In genomic region chr19:5810840-5811563, GRCm38 (mm10) we compare ENCODE assay signal across 9 mouse cellular contexts. TPM values are rescaled to one million over a fixed set of nuclear protein-coding genes. Genes with fewer than 3 reads are reported as not detected.
DNase-seq lines count a peak whose midpoint lies in the region; ATAC-seq lines count a peak whose summit lies in the region.
"Had no signal": no experiment of that assay in that cellular context is flagged by ENCODE, and none has a peak within 500 bp of the region (broad histone marks: within the 10 kb centered on the region; RNA-seq: fewer than 3 reads in every experiment).

No protein-coding gene starts in this region.

- intact Hi-C loops in heart, postnatal 10 days (cut with DNase I), result loop anchor here (1.0 kb wide), 1 partner anchor 9 kb away; no protein-coding TSS in a partner anchor

- H3K4me2 ChIP-seq in midbrain, embryonic 11.5 days, result no peak overlapping the region

- H3K27me3 ChIP-seq in midbrain, embryonic 11.5 days (ENCODE audit: control insufficient read depth, insufficient read depth, low read length), result no peaks in the 10 kb centered on the region

- 78% methylated on average over 9 of the region's 9 CpGs for WGBS in midbrain, embryonic 11.5 days

- H3K9me3 ChIP-seq in midbrain, embryonic 11.5 days (ENCODE audit: control insufficient read depth, low read length), result no peaks in the 10 kb centered on the region

- H3K27ac ChIP-seq in midbrain, embryonic 11.5 days (ENCODE audit: low read depth, low read length), result peak overlapping the region; percentile 15; the same call in 1 of the 2 replicates

- H3K4me3 ChIP-seq in midbrain, embryonic 11.5 days (ENCODE audit: low read depth, low read length), result no peak overlapping the region
- H3K4me3 ChIP-seq: erythroblast, embryonic 14.5 days had no signal

- peaks cover 29% of the 10 kb centered on the region for H3K4me1 ChIP-seq in midbrain, embryonic 11.5 days (ENCODE audit: control insufficient read depth, insufficient read depth, low read length)

- DNase-seq in heart, adult 11 months, result peak; percentile 94
- DNase-seq in heart, adult 8-10 months (ENCODE audit: low spot score), result no peak
- peak; percentile 86 for DNase-seq in adrenal gland, adult 8-10 months
- peak; percentile 43 to 53 for DNase-seq in heart, postnatal 10 days
- no peak for DNase-seq in midbrain, embryonic 11.5 days (ENCODE audit: low spot score, missing footprints)
- DNase-seq in yolk sac, embryonic 10.5 days (ENCODE audit: low spot score), result no peak
- no peak for DNase-seq in embryo, embryonic 11 days
- no peak for DNase-seq in right cerebral cortex, postnatal 10 days (ENCODE audit: low spot score in 2 of 2)

- H3K36me3 ChIP-seq in midbrain, embryonic 11.5 days (ENCODE audit: control insufficient read depth, insufficient read depth, low read length), result no peaks in the 10 kb centered on the region

- no peak overlapping the region for H3K9ac ChIP-seq in midbrain, embryonic 11.5 days (ENCODE audit: low read length)

- no peak for ATAC-seq in midbrain, embryonic 11.5 days (ENCODE audit: low FRiP score)

RNA-seq across cellular contexts. Expression of gene Scyl1, which starts 39.8 kb away (rescaled TPM):
- total RNA-seq in heart, adult 8-10 months (2022), result 10 to 100 TPM; 63.3 to 70.6 (median 67.2) TPM
- 100 to 1,000 TPM; 112 to 147 (median 124) TPM for total RNA-seq in adrenal gland, adult 8-10 months (2022)
- total RNA-seq in heart, postnatal 10 days (2021), result 10 to 100 TPM; 63.4 to 65.7 TPM
- 48.2 and 58.6 TPM in 2 replicates for polyA plus RNA-seq in midbrain, embryonic 11.5 days (2014; fragmentation: Nextera tagmentation; extraction: Ambion mirVana)

Comparison
In these comparisons a context has a peak if more than half of its experiments do, and no peak if none do; other contexts are left out.
1. DNase-seq: peak in heart, adult 11 months (single experiment), adrenal gland, adult 8-10 months (single experiment) and heart, postnatal 10 days (2 of 2); none in heart, adult 8-10 months (single experiment), midbrain, embryonic 11.5 days (single experiment), yolk sac, embryonic 10.5 days (single experiment), embryo, embryonic 11 days (single experiment) and right cerebral cortex, postnatal 10 days (0 of 2).